ENCODE assay signal across 17 mouse cellular contexts in the genomic region with DNA sequence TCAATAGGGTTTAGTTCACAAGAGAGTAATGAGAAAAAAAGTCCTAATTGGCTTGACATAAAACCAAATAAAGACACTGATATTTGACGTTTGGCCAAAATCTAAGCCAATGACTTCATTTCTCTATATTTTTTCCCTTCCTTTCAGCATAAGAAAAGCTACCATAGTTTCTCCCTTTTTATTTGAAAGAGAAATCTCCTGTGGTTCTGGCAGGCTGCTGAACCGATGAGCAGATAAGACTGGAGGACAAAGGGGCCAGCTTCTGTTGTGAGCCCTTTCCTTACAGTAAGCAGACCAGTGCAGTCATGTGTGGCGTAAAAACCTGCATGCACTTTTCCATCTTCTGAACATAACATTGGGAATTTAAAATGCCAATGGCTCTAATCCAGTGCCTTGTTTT. TPM values are rescaled to one million over a fixed set of nuclear protein-coding genes. Genes with fewer than 3 reads are reported as not detected.
DNase-seq lines count a peak whose midpoint lies in the region; ATAC-seq and TF ChIP-seq lines count a peak whose summit lies in the region.
"Had no signal": no experiment of that assay in that cellular context is flagged by ENCODE, and none has a peak within 500 bp of the region (broad histone marks: within the 10 kb centered on the region; RNA-seq: fewer than 3 reads in every experiment).

No protein-coding gene starts in this region.

- peak; percentile 15 for DNase-seq in heart, adult 11 months
- no peak for DNase-seq in heart, postnatal 14 days
- no peak for DNase-seq in limb, embryonic 10.5 days (ENCODE audit: low spot score)
- DNase-seq in MEL (ENCODE audit: low read depth, low spot score) (peak; percentile 40), MN1 (ENCODE audit: low spot score) (peak; percentile 33)
- DNase-seq in left cerebral cortex, postnatal 4 days, result no peak
- DNase-seq: adrenal gland, postnatal 14 days; cerebellum, adult 8-10 months; gastrocnemius, postnatal 36 days; heart, postnatal 36 days; kidney, adult 2 months; lung, adult 2 months; lung, postnatal 14 days had no signal

- peaks cover 18% of the 10 kb centered on the region for H3K4me1 ChIP-seq in limb, embryonic 15.5 days
- H3K4me1 ChIP-seq in limb, embryonic 10.5 days, result peaks cover 24% of the 10 kb centered on the region
- H3K4me1 ChIP-seq in MEL (ENCODE audit: control insufficient read depth in 1 of 2, insufficient read depth in 2 of 2, low read length in 2 of 2), result peaks cover 17 to 32% of the 10 kb centered on the region in 2 experiments

- no peak overlapping the region for H3K4me2 ChIP-seq in limb, embryonic 15.5 days
- H3K4me2 ChIP-seq: limb, embryonic 12.5 days; midbrain, embryonic 12.5 days had no signal

- peaks cover 35% of the 10 kb centered on the region for H3K79me2 ChIP-seq in MEL (ENCODE audit: control insufficient read depth, insufficient read depth, low read length, poor library complexity)

- no peak overlapping the region for H3K4me3 ChIP-seq in limb, embryonic 15.5 days
- H3K4me3 ChIP-seq in limb, embryonic 10.5 days, result no peak overlapping the region
- H3K4me3 ChIP-seq in MEL (ENCODE audit: control insufficient read depth in 1 of 2, insufficient read depth in 1 of 2, low read depth in 2 of 2, low read length in 2 of 2), result no peak overlapping the region
- H3K4me3 ChIP-seq: limb, embryonic 12.5 days; midbrain, embryonic 12.5 days had no signal

- no peak for TF ChIP-seq POLR2A in MEL (IDR thresholded peaks at IDR 0.05; ENCODE audit: control insufficient read depth in 1 of 2, insufficient read depth in 1 of 2, low read depth in 1 of 2, low read length in 2 of 2, poor library complexity in 1 of 2)

- TF ChIP-seq RAD21 in MEL (IDR thresholded peaks at IDR 0.05; ENCODE audit: low read depth, low read length), result no peak

- no peaks in the 10 kb centered on the region for H3K27me3 ChIP-seq in limb, embryonic 15.5 days
- H3K27me3 ChIP-seq in limb, embryonic 10.5 days (ENCODE audit: low read depth, poor library complexity, severe bottlenecking), result no peaks in the 10 kb centered on the region
- no peaks in the 10 kb centered on the region for H3K27me3 ChIP-seq in MEL (ENCODE audit: control insufficient read depth in 1 of 2, insufficient read depth in 2 of 2, low read length in 2 of 2)
- H3K27me3 ChIP-seq: limb, embryonic 12.5 days; midbrain, embryonic 12.5 days had no signal

- H3K9me3 ChIP-seq in limb, embryonic 15.5 days, result no peaks in the 10 kb centered on the region
- no peaks in the 10 kb centered on the region for H3K9me3 ChIP-seq in limb, embryonic 10.5 days (replicated peaks)
- no peaks in the 10 kb centered on the region for H3K9me3 ChIP-seq in MEL (replicated peaks; ENCODE audit: insufficient read depth, low read length)
- H3K9me3 ChIP-seq: limb, embryonic 12.5 days; midbrain, embryonic 12.5 days had no signal

- intact Hi-C loops in heart, postnatal 14 days (cut with DNase I), result no loop called here
- intact Hi-C loops in left cerebral cortex, postnatal 4 days (cut with DNase I), result no loop called here

- peak in 1 of 2 experiments; percentile 50; a peak in 1 of 4 replicates for TF ChIP-seq EP300 in MEL (IDR thresholded peaks at IDR 0.05; ENCODE audit: low read depth in 1 of 2, low read length in 2 of 2)

- 86% methylated on average over 3 of the region's 3 CpGs for WGBS in limb, embryonic 15.5 days
- 93% methylated on average over 3 of the region's 3 CpGs for WGBS in limb, embryonic 10.5 days

- no peak for ATAC-seq in limb, embryonic 15.5 days (ENCODE audit: insufficient number of reproducible peaks, low FRiP score, low TSS enrichment, low read depth)

- H3K9ac ChIP-seq in limb, embryonic 15.5 days, result no peak overlapping the region
- H3K9ac ChIP-seq in MEL (ENCODE audit: control insufficient read depth, low read depth, low read length, poor library complexity, severe bottlenecking), result no peak overlapping the region; the same call in 1 of the 2 replicates
- H3K9ac ChIP-seq: limb, embryonic 12.5 days; midbrain, embryonic 12.5 days had no signal

- H3K36me3 ChIP-seq in limb, embryonic 15.5 days, result no peaks in the 10 kb centered on the region; the same call in 1 of the 2 replicates
- H3K36me3 ChIP-seq in limb, embryonic 10.5 days, result peaks cover 34% of the 10 kb centered on the region
- peaks cover 0 to 45% of the 10 kb centered on the region in 2 experiments; a peak in 3 of 4 replicates for H3K36me3 ChIP-seq in MEL (ENCODE audit: control insufficient read depth in 1 of 2, insufficient read depth in 2 of 2, low read length in 2 of 2)

- 0 out of 2 replicates have a peak overlapping the region, but pooled peaks have one; percentile 22 for H3K27ac ChIP-seq in limb, embryonic 15.5 days
- no peak overlapping the region for H3K27ac ChIP-seq in limb, embryonic 10.5 days
- H3K27ac ChIP-seq in MEL (ENCODE audit: control insufficient read depth, low read depth, low read length), result peak overlapping the region; percentile 63; the same call in 1 of the 2 replicates
- H3K27ac ChIP-seq: kidney, postnatal 0 days; limb, embryonic 12.5 days; midbrain, embryonic 12.5 days had no signal

- TF ChIP-seq CTCF in MEL (IDR thresholded peaks at IDR 0.05 in 2 of 3, conservative IDR thresholded peaks at IDR 0.05 in 1 of 3; ENCODE audit: control insufficient read depth in 1 of 3, insufficient read depth in 1 of 3, low read depth in 2 of 3, low read length in 3 of 3, poor library complexity in 1 of 3, severe bottlenecking in 1 of 3), result no peak

TF ChIP-seq in MEL, 35 proteins besides CTCF, POLR2A, EP300 and RAD21:
- TF ChIP-seq GATA1 (IDR thresholded peaks at IDR 0.05; ENCODE audit: low read depth, low read length) (peak; percentile 57), NELFE (IDR thresholded peaks at IDR 0.05; ENCODE audit: low read depth, low read length) (no peak), RCOR1 (IDR thresholded peaks at IDR 0.05; ENCODE audit: low read depth, low read length) (0 out of 2 replicates have a peak, but pooled peaks have one; percentile 25), USF2 (IDR thresholded peaks at IDR 0.05; ENCODE audit: borderline replicate concordance in 1 of 2, insufficient read depth in 1 of 2, low read depth in 1 of 2, low read length in 2 of 2) (no peak), JUND (IDR thresholded peaks at IDR 0.05; ENCODE audit: low read depth, low read length) (no peak), MEF2A (IDR thresholded peaks at IDR 0.05; ENCODE audit: extremely low read depth, insufficient replicate concordance, low read depth, low read length, poor library complexity, severe bottlenecking) (no peak), UBTF (IDR thresholded peaks at IDR 0.05; ENCODE audit: borderline replicate concordance, insufficient read depth, low read depth, low read length) (no peak), SIN3A (IDR thresholded peaks at IDR 0.05; ENCODE audit: low read length) (no peak), MXI1 (IDR thresholded peaks at IDR 0.05; ENCODE audit: low read depth, low read length) (peak; percentile 48; the same call in 1 of the 2 replicates), TAL1 (IDR thresholded peaks at IDR 0.05; ENCODE audit: low read length) (no peak), GABPA (IDR thresholded peaks at IDR 0.05; ENCODE audit: low read depth, low read length) (no peak), CHD2 (IDR thresholded peaks at IDR 0.05; ENCODE audit: low read length) (no peak)

RNA-seq across cellular contexts. Expression of a gene that starts 5.4 kb away (rescaled TPM):
- 10 to 100 TPM; 34.1 to 34.4 TPM for total RNA-seq in heart, postnatal 14 days (2021)
- 115 and 128 TPM in 2 replicates for polyA plus RNA-seq in limb, embryonic 15.5 days (2015; fragmentation: Nextera tagmentation; extraction: Ambion mirVana)
- polyA plus RNA-seq in limb, embryonic 10.5 days (2016; fragmentation: Nextera tagmentation; extraction: Ambion mirVana), result 122 and 126 TPM in 2 replicates
- total RNA-seq in MEL (2012; rRNA removed), result 83.9 and 88.2 TPM in 2 replicates
- polyA plus RNA-seq in MEL (2012; ENCODE audit: insufficient read depth in 1 of 2, insufficient read length in 2 of 2, low read depth in 1 of 2, low replicate concordance in 2 of 2, missing spikeins in 1 of 2), result 100 to 1,000 TPM; 113 to 189 TPM
- total RNA-seq in left cerebral cortex, postnatal 4 days (2021), result 10 to 100 TPM; 48.9 to 50.0 TPM

RNA-seq across cellular contexts. Expression of a gene that starts 5.5 kb away (rescaled TPM):
- 10 to 100 TPM; 59.4 to 69.3 TPM for total RNA-seq in heart, postnatal 14 days (2021)
- polyA plus RNA-seq in limb, embryonic 15.5 days (2015; fragmentation: Nextera tagmentation; extraction: Ambion mirVana), result 133 and 134 TPM in 2 replicates
- 166 and 171 TPM in 2 replicates for polyA plus RNA-seq in limb, embryonic 10.5 days (2016; fragmentation: Nextera tagmentation; extraction: Ambion mirVana)
- total RNA-seq in MEL (2012; rRNA removed), result 103 and 121 TPM in 2 replicates
- polyA plus RNA-seq in MEL (2012; ENCODE audit: insufficient read depth in 1 of 2, insufficient read length in 2 of 2, low read depth in 1 of 2, low replicate concordance in 2 of 2, missing spikeins in 1 of 2), result 10 to 100 TPM in 1 of 2 experiments, not detected in 1; 88.1 TPM
- total RNA-seq in left cerebral cortex, postnatal 4 days (2021), result 10 to 100 TPM; 23.7 to 27.9 TPM

RNA-seq across cellular contexts. Expression of a gene that starts 37.1 kb away (rescaled TPM):
- 1 to 10 TPM; 6.0 to 6.5 TPM for total RNA-seq in heart, postnatal 14 days (2021)
- 4.6 and 6.5 TPM in 2 replicates for polyA plus RNA-seq in limb, embryonic 15.5 days (2015; fragmentation: Nextera tagmentation; extraction: Ambion mirVana)
- polyA plus RNA-seq in limb, embryonic 10.5 days (2016; fragmentation: Nextera tagmentation; extraction: Ambion mirVana), result 2.9 and 3.6 TPM in 2 replicates
- total RNA-seq in MEL (2012; rRNA removed), result 5.8 and 6.7 TPM in 2 replicates
- 1 to 10 TPM in 1 of 2 experiments, not detected in 1; 8.3 TPM for polyA plus RNA-seq in MEL (2012; ENCODE audit: insufficient read depth in 1 of 2, insufficient read length in 2 of 2, low read depth in 1 of 2, low replicate concordance in 2 of 2, missing spikeins in 1 of 2)
- under 1 TPM; 0.84 to 0.97 TPM for total RNA-seq in left cerebral cortex, postnatal 4 days (2021)

RNA-seq across cellular contexts. Expression of a gene that starts 51.4 kb away (rescaled TPM):
- total RNA-seq in heart, postnatal 14 days (2021), result 1 to 10 TPM in 1 of 2 experiments, under 1 TPM in 1; 0.90 to 1.0 TPM
- polyA plus RNA-seq in limb, embryonic 15.5 days (2015; fragmentation: Nextera tagmentation; extraction: Ambion mirVana), result 2.7 and 4.5 TPM in 2 replicates
- 1.9 and 2.4 TPM in 2 replicates for polyA plus RNA-seq in limb, embryonic 10.5 days (2016; fragmentation: Nextera tagmentation; extraction: Ambion mirVana)
- total RNA-seq in MEL (2012; rRNA removed), result 7.1 and 10.1 TPM in 2 replicates
- polyA plus RNA-seq in MEL (2012; ENCODE audit: insufficient read depth in 1 of 2, insufficient read length in 2 of 2, low read depth in 1 of 2, low replicate concordance in 2 of 2, missing spikeins in 1 of 2), result under 1 TPM in 1 of 2 experiments, not detected in 1; 0.43 TPM
- total RNA-seq in left cerebral cortex, postnatal 4 days (2021), result 1 to 10 TPM; 5.9 to 7.3 TPM

Comparison
In these comparisons a context has a peak if more than half of its experiments do, and no peak if none do; other contexts are left out.
1. DNase-seq: peak in heart, adult 11 months (single experiment), MEL (single experiment) and MN1 (single experiment); none in heart, postnatal 14 days (0 of 2), limb, embryonic 10.5 days (single experiment) and left cerebral cortex, postnatal 4 days (single experiment).